Mouse (Mus musculus) limb, embryonic 14.5 days (tissue): ENCODE results near the gene Coro7. TPM values are rescaled to one million over a fixed set of nuclear protein-coding genes. Genes with fewer than 3 reads are reported as not detected.

Experiments
- ATAC-seq: fragments of 200-750 bp; cut with Nextera tagmentation; 2 replicates; pipeline ENCODE4 v1.8.0; 2017; ENCODE audit warnings: low read depth, moderate number of reproducible peaks, moderate TSS enrichment; ENCODE audit not compliant: low FRiP score
- DNase-seq: peaks from one replicate; pipeline ENCODE4 v3.0.0-alpha.2; 2015; ENCODE audit warnings: low spot score
- H3K27ac ChIP-seq: fragments of 300-500 bp; sonication (generic); replicated peaks from 2 replicates; pipeline ENCODE4 v1.5.1; 2014; ENCODE audit warnings: low read depth, mild to moderate bottlenecking, low read length, moderate library complexity, mixed read lengths
- H3K27me3 ChIP-seq: fragments of 300-500 bp; sonication (generic); 2 replicates; pipeline ENCODE4 v1.6.1; 2014; ENCODE audit warnings: low read length, mixed read lengths; ENCODE audit not compliant: control insufficient read depth, insufficient read depth
- H3K36me3 ChIP-seq: fragments of 300-500 bp; sonication (generic); 2 replicates; pipeline ENCODE4 v1.6.1; 2014; ENCODE audit warnings: mild to moderate bottlenecking, low read length, moderate library complexity, mixed read lengths; ENCODE audit not compliant: control insufficient read depth, insufficient read depth
- H3K4me1 ChIP-seq: fragments of 300-500 bp; sonication (generic); 2 replicates; pipeline ENCODE4 v1.6.1; 2014; ENCODE audit warnings: antibody characterized with exemption, low read length, mixed read lengths; ENCODE audit not compliant: control insufficient read depth, insufficient read depth
- H3K4me2 ChIP-seq: fragments of 300-500 bp; sonication (generic); replicated peaks from 2 replicates; pipeline ENCODE4 v1.6.1; 2014; ENCODE audit warnings: low read depth, mild to moderate bottlenecking, low read length, moderate library complexity; ENCODE audit not compliant: severe bottlenecking
- H3K4me3 ChIP-seq: fragments of 300-500 bp; sonication (generic); replicated peaks from 2 replicates; pipeline ENCODE4 v1.5.1; 2014; ENCODE audit warnings: low read length
- H3K9ac ChIP-seq: fragments of 300-500 bp; sonication (generic); 2 replicates; pipeline ENCODE4 v1.6.1; 2014; ENCODE audit warnings: mild to moderate bottlenecking, low read depth, low read length, moderate library complexity; ENCODE audit not compliant: severe bottlenecking
- H3K9me3 ChIP-seq: fragments of 300-500 bp; sonication (generic); 2 replicates; pipeline ENCODE4 v1.6.1; 2016; ENCODE audit warnings: low read length; ENCODE audit not compliant: control insufficient read depth
- POLR2A ChIP-seq: fragments of 200-500 bp; IDR thresholded peaks from 2 replicates; pipeline ENCODE4 v1.8.0; 2012; ENCODE audit warnings: inconsistent platforms, mild to moderate bottlenecking, moderate library complexity, borderline replicate concordance; ENCODE audit not compliant: insufficient read depth, insufficient read length; ENCODE audit errors: extremely low read depth
- WGBS: fragments of 180-500 bp; shearing (Covaris S2); extraction: QIAGEN DNeasy Blood & Tissue Kit; methylation state at CpG from one replicate; pipeline ENCODE4 v1.1.7; 2014; 5-methylcytosine and 5-hydroxymethylcytosine counted together
- polyA plus RNA-seq, 2 experiments: library from polyadenylated mRNA; depleted of rRNA in 1 of 2; stranded (reverse) in 1 of 2; unstranded in 1 of 2; fragments of >200 nt; fragmentation: Nextera tagmentation in 1 of 2; extraction: Ambion mirVana in 1 of 2; gene quantifications; 2 replicates each; pipeline versions ENCODE4 v1.2.1 to v1.2.3; 2012 to 2014

Coro7 gene
- polyA plus RNA-seq, 2 experiments, result 15.0 to 40.8 TPM

DNA sequence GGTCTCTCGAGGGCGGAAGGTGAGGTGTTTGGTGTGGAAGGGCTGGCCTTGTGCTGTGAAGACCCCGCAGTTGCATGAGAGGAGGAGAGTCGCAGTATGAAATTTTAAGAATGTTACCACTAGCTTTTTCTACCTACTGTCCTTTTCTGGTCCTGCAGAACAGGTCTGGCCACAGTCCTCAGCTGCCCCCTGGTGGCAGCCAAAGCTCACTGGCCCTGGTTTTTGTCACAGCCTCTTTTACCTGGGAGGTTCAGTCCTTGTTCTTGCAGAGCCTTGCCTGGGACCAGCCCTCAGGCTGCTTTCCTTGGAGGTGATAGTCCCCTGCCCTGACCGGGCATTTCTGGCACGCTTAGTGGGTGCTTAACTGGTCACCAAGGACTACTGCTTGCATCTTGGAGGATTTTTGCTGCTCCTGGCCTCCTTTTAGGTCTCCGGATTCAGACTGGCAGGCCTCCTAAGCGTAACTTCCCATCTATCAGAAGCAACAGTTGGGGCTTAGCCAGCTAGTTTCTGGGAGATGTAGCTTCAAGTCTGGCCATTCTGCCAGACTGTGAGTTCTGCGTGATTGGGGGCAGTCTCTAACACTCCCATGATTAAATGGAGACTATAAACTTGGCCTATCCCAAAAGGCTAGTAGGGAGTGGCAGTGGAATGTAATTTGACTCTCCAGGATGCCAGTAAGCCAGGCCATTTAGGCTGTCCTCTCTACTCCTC, 71.6 kb downstream of the Coro7 start:
- Histone ChIP-seq H3K4me1 (peaks cover 50% of the 10 kb centered on the region), H3K4me2 (no peak overlapping the region), H3K27ac (peak overlapping the region; percentile 39; the same call in 1 of the 2 replicates), H3K9me3 (no peaks in the 10 kb centered on the region), H3K9ac (0 out of 2 replicates have a peak overlapping the region, but pooled peaks have one; percentile 34), H3K27me3 (no peaks in the 10 kb centered on the region), H3K4me3 (no peak overlapping the region), H3K36me3 (peaks cover 45% of the 10 kb centered on the region)
- no peak for TF ChIP-seq POLR2A
- DNase-seq (peak; percentile 88), ATAC-seq (peak; percentile 53)
- WGBS, result 28% methylated on average over 9 of the region's 9 CpGs

DNA sequence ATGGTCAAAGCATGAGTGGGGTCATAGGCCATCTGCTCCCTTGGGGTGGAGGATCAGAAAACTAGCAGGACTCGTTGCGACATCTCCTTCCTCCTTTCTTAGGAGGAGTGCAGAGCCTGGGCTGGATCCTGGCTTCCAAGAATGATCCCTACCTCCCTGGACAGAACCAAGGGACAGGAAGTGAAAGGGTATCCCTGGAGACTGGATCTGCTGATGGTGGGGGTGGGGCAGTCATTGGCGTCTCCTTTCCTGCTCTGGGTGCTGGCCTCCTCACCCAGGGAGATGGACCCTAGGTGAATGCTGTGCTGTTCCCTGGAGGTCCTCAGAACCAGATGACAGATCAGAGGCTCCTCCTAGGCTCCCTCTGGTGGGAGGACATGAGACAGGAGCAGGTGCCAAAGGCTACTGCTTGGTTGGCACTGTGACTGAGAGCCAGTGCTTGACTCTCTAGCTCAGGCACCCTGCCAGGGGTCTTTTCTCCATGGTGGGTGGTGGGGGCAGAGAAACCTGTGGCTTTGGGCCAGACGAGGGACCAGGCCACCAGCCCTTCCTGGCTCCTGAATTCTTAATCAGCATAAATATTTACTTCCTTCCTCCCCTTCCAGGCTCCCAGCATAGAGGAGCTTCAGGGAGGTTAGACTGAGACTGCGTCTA, 73.0 kb downstream of the Coro7 start:
- H3K4me3 ChIP-seq, result no peak overlapping the region
- DNase-seq (no peak), ATAC-seq (no peak)
- no peak overlapping the region for H3K9ac ChIP-seq
- no peaks in the 10 kb centered on the region for H3K9me3 ChIP-seq
- WGBS, result 37% methylated on average over 5 of the region's 5 CpGs
- no peak overlapping the region for H3K4me2 ChIP-seq
- H3K27me3 ChIP-seq, result no peaks in the 10 kb centered on the region
- no peak for TF ChIP-seq POLR2A
- H3K36me3 ChIP-seq, result peaks cover 30% of the 10 kb centered on the region
- H3K27ac ChIP-seq, result 0 out of 2 replicates have a peak overlapping the region, but pooled peaks have one; percentile 13
- H3K4me1 ChIP-seq, result peaks cover 63% of the 10 kb centered on the region

DNA sequence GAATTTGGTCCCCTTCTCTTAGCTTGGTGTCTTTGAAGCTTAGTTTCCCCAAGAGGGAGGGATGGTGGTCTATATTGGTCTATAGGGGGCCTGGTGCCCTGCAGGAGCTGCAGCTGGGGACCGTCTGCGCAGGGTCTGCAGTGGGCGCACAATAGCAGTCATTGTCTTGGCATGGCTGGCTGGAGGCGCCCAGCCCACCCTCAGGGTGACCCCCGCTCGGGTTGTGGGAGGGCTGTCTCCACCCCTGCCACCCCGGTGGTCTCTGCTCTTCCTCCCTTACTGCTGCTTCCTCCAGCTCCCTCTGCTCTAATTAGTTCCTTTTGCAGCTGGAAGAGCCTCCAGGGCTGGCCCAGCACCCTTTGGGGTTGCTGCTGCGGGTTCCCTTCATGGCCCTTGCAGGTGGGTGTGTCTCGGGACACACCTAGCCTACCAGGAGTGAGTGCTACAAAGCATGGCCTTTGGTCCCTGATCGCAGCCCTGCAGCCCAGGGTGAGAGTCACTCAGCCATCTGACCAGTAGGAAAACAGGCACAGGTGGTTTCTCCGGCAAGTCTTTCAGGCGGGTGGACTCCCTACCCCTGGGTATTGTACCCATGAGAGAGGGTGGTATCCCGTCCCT, 74.0 kb downstream of the Coro7 start:
- no peak for DNase-seq
- Histone ChIP-seq H3K36me3 (peaks cover 21% of the 10 kb centered on the region), H3K4me3 (no peak overlapping the region), H3K4me2 (0 out of 2 replicates have a peak overlapping the region, but pooled peaks have one; percentile 2), H3K27me3 (no peaks in the 10 kb centered on the region), H3K4me1 (peaks cover 67% of the 10 kb centered on the region), H3K27ac (peak overlapping the region; percentile 43; the same call in 1 of the 2 replicates), H3K9me3 (no peaks in the 10 kb centered on the region), H3K9ac (no peak overlapping the region)
- WGBS, result 35% methylated on average over 13 of the region's 13 CpGs
- ATAC-seq, result no peak
- TF ChIP-seq POLR2A, result no peak

DNA sequence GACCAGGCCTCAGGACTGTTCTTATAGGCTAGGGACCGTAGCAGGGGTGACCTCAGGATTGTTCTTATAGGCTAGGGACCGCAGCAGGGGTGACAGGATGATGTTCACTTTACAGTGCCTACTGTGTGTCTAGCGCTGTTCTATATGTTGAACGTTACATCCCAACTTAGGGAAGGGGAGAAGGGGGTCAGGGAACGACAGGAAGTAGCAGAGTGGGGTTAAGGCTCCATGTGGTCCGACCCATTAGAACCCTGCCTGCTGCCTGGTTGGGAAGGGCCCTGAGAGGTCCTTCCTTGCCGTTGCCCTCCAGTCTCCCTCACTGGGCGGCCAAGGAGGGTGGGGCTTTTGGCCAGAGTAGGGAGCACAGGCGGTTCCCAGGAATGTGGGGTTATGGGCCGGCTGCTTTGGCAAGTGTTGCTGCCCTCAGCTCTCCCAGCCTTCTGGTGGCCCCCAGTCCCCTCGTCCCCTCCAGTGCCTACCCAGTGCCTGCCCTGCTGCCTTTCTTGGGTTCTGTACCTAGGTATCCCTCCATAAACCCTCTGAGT, 75.2 kb downstream of the Coro7 start:
- DNase-seq (no peak), ATAC-seq (no peak)
- Histone ChIP-seq H3K36me3 (peaks cover 10% of the 10 kb centered on the region), H3K4me2 (0 out of 2 replicates have a peak overlapping the region, but pooled peaks have one; percentile 33), H3K9me3 (no peaks in the 10 kb centered on the region), H3K4me3 (no peak overlapping the region), H3K4me1 (peaks cover 74% of the 10 kb centered on the region), H3K27ac (no peak overlapping the region; the same call in 1 of the 2 replicates), H3K27me3 (no peaks in the 10 kb centered on the region), H3K9ac (0 out of 2 replicates have a peak overlapping the region, but pooled peaks have one; percentile 4)
- 57% methylated on average over 11 of the region's 11 CpGs for WGBS
- TF ChIP-seq POLR2A, result no peak

DNA sequence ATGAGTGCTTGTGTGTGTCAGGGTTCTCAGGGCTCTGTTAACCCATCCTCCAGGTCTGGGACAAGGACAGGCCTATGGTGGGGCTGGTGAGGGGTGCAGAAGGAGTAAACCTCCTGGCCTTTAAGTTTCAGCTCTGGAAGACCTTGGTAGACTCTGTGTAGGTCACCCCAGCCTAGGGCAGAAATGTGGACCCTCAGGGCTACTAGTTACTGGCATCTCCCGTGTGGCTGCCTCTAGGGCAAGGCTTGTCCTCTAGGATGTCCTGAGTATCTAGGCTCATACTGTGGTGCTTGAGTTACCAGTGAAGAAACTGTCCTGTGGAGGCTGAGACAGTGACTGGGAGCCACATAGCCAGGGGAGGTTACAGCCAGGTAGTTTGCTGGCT, 76.1 kb downstream of the Coro7 start:
- Histone ChIP-seq H3K36me3 (peaks cover 2% of the 10 kb centered on the region), H3K9ac (0 out of 2 replicates have a peak overlapping the region, but pooled peaks have one; percentile 25), H3K27me3 (no peaks in the 10 kb centered on the region), H3K9me3 (no peaks in the 10 kb centered on the region), H3K4me3 (no peak overlapping the region), H3K4me2 (peak overlapping the region; percentile 33), H3K27ac (peak overlapping the region; percentile 49), H3K4me1 (peaks cover 83% of the 10 kb centered on the region)
- ATAC-seq (no peak), DNase-seq (no peak)
- no peak for TF ChIP-seq POLR2A
- 43% methylated on average over 1 of the region's 1 CpGs for WGBS
